Comparison of ENCODE assay signal across 33 mouse cellular contexts in genomic region chr9:44412781-44413180, GRCm38 (mm10). TPM values are rescaled to one million over a fixed set of nuclear protein-coding genes. Genes with fewer than 3 reads are reported as not detected.
DNase-seq lines count a peak whose midpoint lies in the region; ATAC-seq lines count a peak whose summit lies in the region.
"Had no signal": no experiment of that assay in that cellular context is flagged by ENCODE, and none has a peak within 500 bp of the region (broad histone marks: within the 10 kb centered on the region; RNA-seq: fewer than 3 reads in every experiment).

No protein-coding gene starts in this region.

- WGBS in liver, embryonic 12.5 days (ENCODE audit: insufficient replicate concordance), result 78% methylated on average over 2 of the region's 2 CpGs
- 74% methylated on average over 2 of the region's 2 CpGs for WGBS in liver, embryonic 16.5 days (ENCODE audit: insufficient replicate concordance)

- peaks cover 76% of the 10 kb centered on the region for H3K36me3 ChIP-seq in megakaryocyte, embryonic 14.5 days (replicated peaks; ENCODE audit: low read length)
- H3K36me3 ChIP-seq in liver, embryonic 12.5 days, result peaks cover 80% of the 10 kb centered on the region
- peaks cover 43% of the 10 kb centered on the region for H3K36me3 ChIP-seq in liver, embryonic 16.5 days (ENCODE audit: control insufficient read depth, insufficient read depth)

- peak overlapping the region; percentile 26 for H3K4me3 ChIP-seq in megakaryocyte, embryonic 14.5 days (replicated peaks)
- H3K4me3 ChIP-seq in liver, embryonic 12.5 days, result no peak overlapping the region
- no peak overlapping the region for H3K4me3 ChIP-seq in liver, embryonic 16.5 days (ENCODE audit: low read depth, low read length)
- H3K4me3 ChIP-seq: erythroblast, embryonic 14.5 days; forebrain, embryonic 12.5 days; hindbrain, embryonic 12.5 days; limb, embryonic 10.5 days; limb, embryonic 15.5 days; midbrain, embryonic 10.5 days had no signal

- no peaks in the 10 kb centered on the region for H3K9me3 ChIP-seq in megakaryocyte, embryonic 14.5 days
- H3K9me3 ChIP-seq in liver, embryonic 12.5 days (replicated peaks), result no peaks in the 10 kb centered on the region
- H3K9me3 ChIP-seq in liver, embryonic 16.5 days (replicated peaks; ENCODE audit: control insufficient read depth, low read length), result no peaks in the 10 kb centered on the region
- H3K9me3 ChIP-seq: forebrain, embryonic 12.5 days; hindbrain, embryonic 12.5 days; limb, embryonic 10.5 days; limb, embryonic 15.5 days; midbrain, embryonic 10.5 days had no signal

- H3K4me2 ChIP-seq in liver, embryonic 12.5 days, result no peak overlapping the region
- no peak overlapping the region for H3K4me2 ChIP-seq in liver, embryonic 16.5 days (ENCODE audit: low read depth, low read length)
- H3K4me2 ChIP-seq: forebrain, embryonic 12.5 days; heart, embryonic 11.5 days; hindbrain, embryonic 12.5 days; limb, embryonic 15.5 days had no signal

- ATAC-seq in megakaryocyte, adult 5-6 weeks (ENCODE audit: poor library complexity, severe bottlenecking), result no peak
- no peak for ATAC-seq in liver, embryonic 12.5 days
- no peak for ATAC-seq in liver, embryonic 16.5 days (ENCODE audit: low read depth)
- ATAC-seq: intestine, embryonic 16.5 days; midbrain, embryonic 16.5 days; Patski had no signal

- no peaks in the 10 kb centered on the region for H3K27me3 ChIP-seq in megakaryocyte, embryonic 14.5 days (replicated peaks)
- no peaks in the 10 kb centered on the region for H3K27me3 ChIP-seq in liver, embryonic 12.5 days (replicated peaks)
- no peaks in the 10 kb centered on the region for H3K27me3 ChIP-seq in liver, embryonic 16.5 days (ENCODE audit: control insufficient read depth, insufficient read depth, low read depth, low read length)
- H3K27me3 ChIP-seq: CH12.LX; forebrain, embryonic 12.5 days; hindbrain, embryonic 12.5 days; limb, embryonic 15.5 days; Patski had no signal

- intact Hi-C loops in gastrocnemius, postnatal 36 days (cut with DNase I), result no loop called here

- H3K27ac ChIP-seq in liver, embryonic 12.5 days, result peak overlapping the region; percentile 70
- H3K27ac ChIP-seq in liver, embryonic 16.5 days (ENCODE audit: low read length), result peak overlapping the region; percentile 12; the same call in 1 of the 2 replicates
- H3K27ac ChIP-seq: forebrain, embryonic 12.5 days; hindbrain, embryonic 12.5 days; limb, embryonic 10.5 days; limb, embryonic 15.5 days; midbrain, embryonic 10.5 days had no signal

- H3K4me1 ChIP-seq in megakaryocyte, embryonic 14.5 days, result peaks cover 64% of the 10 kb centered on the region
- peaks cover 65% of the 10 kb centered on the region for H3K4me1 ChIP-seq in liver, embryonic 12.5 days
- H3K4me1 ChIP-seq in liver, embryonic 16.5 days (ENCODE audit: control insufficient read depth, low read depth, low read length), result peaks cover 34% of the 10 kb centered on the region

- no peak for DNase-seq in lung, postnatal 14 days
- no peak for DNase-seq in gastrocnemius, postnatal 36 days
- DNase-seq: adrenal gland, postnatal 10 days; B cell, adult 2 months; gastrocnemius, postnatal 10 days; heart, adult 11 months; heart, postnatal 36 days; kidney, adult 8-10 months; kidney, postnatal 14 days; layer of hippocampus, adult 9-11 months; lung, postnatal 4 days had no signal

- H3K9ac ChIP-seq in liver, embryonic 12.5 days, result no peak overlapping the region
- no peak overlapping the region for H3K9ac ChIP-seq in liver, embryonic 16.5 days (ENCODE audit: low read depth, low read length)
- H3K9ac ChIP-seq: forebrain, embryonic 12.5 days; hindbrain, embryonic 12.5 days; limb, embryonic 15.5 days had no signal

RNA-seq across cellular contexts. Expression of gene Trappc4, which starts 5.4 kb away (rescaled TPM):
- 10.0 and 29.6 TPM in 2 replicates for polyA plus RNA-seq in megakaryocyte, embryonic 14.5 days (2012; ENCODE audit: insufficient read depth, low replicate concordance)
- total RNA-seq in megakaryocyte, adult 5-6 weeks (2015), result 91.3 and 95.4 TPM in 2 replicates
- 24.1 and 32.5 TPM in 2 replicates for total RNA-seq in megakaryocyte, adult 5-6 weeks (2017)
- polyA plus RNA-seq in liver, embryonic 12.5 days (2016; fragmentation: Nextera tagmentation; extraction: Ambion mirVana), result 77.7 and 79.9 TPM in 2 replicates
- 42.8 and 46.3 TPM in 2 replicates for polyA plus RNA-seq in liver, embryonic 16.5 days (2015; fragmentation: Nextera tagmentation; extraction: Ambion mirVana)
- 10 to 100 TPM; 13.2 to 16.1 TPM for total RNA-seq in gastrocnemius, postnatal 36 days (2021)

RNA-seq across cellular contexts. Expression of gene Ccdc84, which starts 5.6 kb away (rescaled TPM):
- polyA plus RNA-seq in megakaryocyte, embryonic 14.5 days (2012; ENCODE audit: insufficient read depth, low replicate concordance), result 11.9 and 19.2 TPM in 2 replicates
- 24.5 TPM in 2 replicates for total RNA-seq in megakaryocyte, adult 5-6 weeks (2015)
- 19.8 and 27.1 TPM in 2 replicates for total RNA-seq in megakaryocyte, adult 5-6 weeks (2017)
- polyA plus RNA-seq in liver, embryonic 12.5 days (2016; fragmentation: Nextera tagmentation; extraction: Ambion mirVana), result 16.8 and 18.6 TPM in 2 replicates
- polyA plus RNA-seq in liver, embryonic 16.5 days (2015; fragmentation: Nextera tagmentation; extraction: Ambion mirVana), result 12.2 and 16.3 TPM in 2 replicates
- 1 to 10 TPM; 5.0 to 5.3 TPM for total RNA-seq in gastrocnemius, postnatal 36 days (2021)

RNA-seq across cellular contexts. Expression of gene Rps25, which starts 5.8 kb away (rescaled TPM):
- polyA plus RNA-seq in megakaryocyte, embryonic 14.5 days (2012; ENCODE audit: insufficient read depth, low replicate concordance), result 33.9 and 149 TPM in 2 replicates
- total RNA-seq in megakaryocyte, adult 5-6 weeks (2015), result 2,100 and 2,121 TPM in 2 replicates
- 1,309 and 1,413 TPM in 2 replicates for total RNA-seq in megakaryocyte, adult 5-6 weeks (2017)
- 1,783 and 1,792 TPM in 2 replicates for polyA plus RNA-seq in liver, embryonic 12.5 days (2016; fragmentation: Nextera tagmentation; extraction: Ambion mirVana)
- 791 and 928 TPM in 2 replicates for polyA plus RNA-seq in liver, embryonic 16.5 days (2015; fragmentation: Nextera tagmentation; extraction: Ambion mirVana)
- total RNA-seq in gastrocnemius, postnatal 36 days (2021), result 100 to 1,000 TPM; 584 to 735 TPM

RNA-seq across cellular contexts. Expression of gene Slc37a4, which starts 16.1 kb away (rescaled TPM):
- polyA plus RNA-seq in megakaryocyte, embryonic 14.5 days (2012; ENCODE audit: insufficient read depth, low replicate concordance), result 10.2 and 10.4 TPM in 2 replicates
- 19.7 and 23.5 TPM in 2 replicates for total RNA-seq in megakaryocyte, adult 5-6 weeks (2015)
- 14.8 and 28.3 TPM in 2 replicates for total RNA-seq in megakaryocyte, adult 5-6 weeks (2017)
- 19.7 and 21.1 TPM in 2 replicates for polyA plus RNA-seq in liver, embryonic 12.5 days (2016; fragmentation: Nextera tagmentation; extraction: Ambion mirVana)
- 65.1 and 81.4 TPM in 2 replicates for polyA plus RNA-seq in liver, embryonic 16.5 days (2015; fragmentation: Nextera tagmentation; extraction: Ambion mirVana)
- total RNA-seq in gastrocnemius, postnatal 36 days (2021), result 100 to 1,000 TPM; 149 to 161 TPM

RNA-seq across cellular contexts. Expression of gene Foxr1, which starts 28.2 kb away (rescaled TPM):
- polyA plus RNA-seq in megakaryocyte, embryonic 14.5 days (2012; ENCODE audit: insufficient read depth, low replicate concordance), result not detected in 2 replicates
- not detected in 2 replicates for total RNA-seq in megakaryocyte, adult 5-6 weeks (2015)
- not detected in 2 replicates for total RNA-seq in megakaryocyte, adult 5-6 weeks (2017)
- polyA plus RNA-seq in liver, embryonic 12.5 days (2016; fragmentation: Nextera tagmentation; extraction: Ambion mirVana), result not detected in 2 replicates
- polyA plus RNA-seq in liver, embryonic 16.5 days (2015; fragmentation: Nextera tagmentation; extraction: Ambion mirVana), result not detected in 2 replicates
- total RNA-seq in gastrocnemius, postnatal 36 days (2021), result not detected
- total RNA-seq: adrenal gland, postnatal 10 days; gastrocnemius, postnatal 10 days; heart, postnatal 36 days; left cerebral cortex, postnatal 10 days had no signal
- polyA plus RNA-seq: embryonic facial prominence, embryonic 14.5 days; erythroblast, embryonic 14.5 days; forebrain, embryonic 12.5 days; heart, embryonic 11.5 days; heart, embryonic 16.5 days; hindbrain, embryonic 12.5 days; intestine, embryonic 16.5 days; limb, embryonic 10.5 days; limb, embryonic 15.5 days; lung, embryonic 16.5 days; midbrain, embryonic 10.5 days; midbrain, embryonic 16.5 days; neural tube, embryonic 14.5 days; Patski; stomach, embryonic 14.5 days; thymus, postnatal 0 days had no signal
